Mouse (Mus musculus): ENCODE measurements at regions not wholly inside any gene's neighbourhood (a gene's known extent, or its start where the extent isn't known, plus 50 kb on each side); places are given as distances from the start of the nearest gene placed in this dataset.

DNA sequence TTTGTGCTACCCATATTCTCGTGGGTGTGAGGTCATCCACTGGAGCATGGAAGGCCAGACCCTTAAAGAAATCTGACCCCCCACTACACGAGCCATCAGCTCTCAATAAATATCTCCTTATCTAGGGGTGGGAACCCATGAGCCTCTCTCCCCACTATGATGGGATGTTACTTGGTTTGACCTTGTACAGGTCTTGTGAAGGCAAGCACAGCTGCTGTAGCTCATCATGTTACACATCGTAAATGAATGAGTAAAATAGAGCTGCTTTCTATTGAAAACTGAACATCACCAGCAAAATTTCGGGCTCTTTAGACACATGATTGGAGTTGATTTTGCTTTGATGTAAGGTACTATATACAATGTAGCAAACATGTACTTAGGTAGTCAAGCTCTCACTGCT, 414.8 kb upstream of the Frg1 start:
- no peak for DNase-seq

GRCm38 (mm10) chr8:41830407-41830806, 413.5 kb upstream of the Frg1 start:
- DNase-seq = no peak

DNA sequence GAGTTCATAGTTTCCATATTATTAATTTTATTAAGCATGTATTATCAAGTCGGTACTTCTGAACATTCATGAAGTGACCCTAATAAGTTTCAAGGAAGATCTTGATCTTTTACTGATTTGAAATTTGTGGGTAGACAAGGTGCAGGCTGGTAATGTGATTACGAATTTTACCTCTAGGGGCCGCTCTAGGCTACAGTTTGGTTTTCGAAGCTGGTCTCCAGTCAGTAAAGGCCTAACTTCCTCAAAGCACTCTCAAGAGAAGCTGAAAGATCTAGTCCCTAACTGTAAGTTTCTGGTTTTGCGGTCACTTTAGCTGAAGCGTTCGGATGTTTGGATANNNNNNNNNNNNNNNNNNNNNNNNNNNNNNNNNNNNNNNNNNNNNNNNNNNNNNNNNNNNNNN, 408.1 kb upstream of the Frg1 start:
- DNase-seq = peak; percentile 12 to 55

DNA sequence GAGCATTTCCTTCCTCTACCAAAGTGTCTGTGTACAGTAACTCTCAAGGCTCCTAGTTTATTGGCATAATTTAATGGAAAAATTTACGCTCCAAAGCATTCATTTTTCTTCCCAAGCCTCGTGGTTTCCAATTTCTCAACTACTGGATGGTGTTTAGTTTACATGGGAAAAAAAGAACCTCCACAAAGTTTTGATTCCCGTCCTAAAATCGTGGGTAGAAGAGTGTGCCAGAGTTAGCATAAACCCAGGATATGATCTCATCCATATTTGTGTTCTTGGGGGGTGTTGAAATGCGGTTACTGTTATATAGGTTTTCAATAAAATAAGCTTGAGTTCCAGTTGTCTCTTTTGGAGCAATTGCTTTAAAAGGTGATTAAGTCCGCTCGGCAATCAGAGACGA, 406.2 kb upstream of the Frg1 start:
- DNase-seq = no peak

- no peak for DNase-seq
Observed at GRCm38 (mm10) chr8:41821676-41822075, 404.8 kb upstream of the Frg1 start.

DNA sequence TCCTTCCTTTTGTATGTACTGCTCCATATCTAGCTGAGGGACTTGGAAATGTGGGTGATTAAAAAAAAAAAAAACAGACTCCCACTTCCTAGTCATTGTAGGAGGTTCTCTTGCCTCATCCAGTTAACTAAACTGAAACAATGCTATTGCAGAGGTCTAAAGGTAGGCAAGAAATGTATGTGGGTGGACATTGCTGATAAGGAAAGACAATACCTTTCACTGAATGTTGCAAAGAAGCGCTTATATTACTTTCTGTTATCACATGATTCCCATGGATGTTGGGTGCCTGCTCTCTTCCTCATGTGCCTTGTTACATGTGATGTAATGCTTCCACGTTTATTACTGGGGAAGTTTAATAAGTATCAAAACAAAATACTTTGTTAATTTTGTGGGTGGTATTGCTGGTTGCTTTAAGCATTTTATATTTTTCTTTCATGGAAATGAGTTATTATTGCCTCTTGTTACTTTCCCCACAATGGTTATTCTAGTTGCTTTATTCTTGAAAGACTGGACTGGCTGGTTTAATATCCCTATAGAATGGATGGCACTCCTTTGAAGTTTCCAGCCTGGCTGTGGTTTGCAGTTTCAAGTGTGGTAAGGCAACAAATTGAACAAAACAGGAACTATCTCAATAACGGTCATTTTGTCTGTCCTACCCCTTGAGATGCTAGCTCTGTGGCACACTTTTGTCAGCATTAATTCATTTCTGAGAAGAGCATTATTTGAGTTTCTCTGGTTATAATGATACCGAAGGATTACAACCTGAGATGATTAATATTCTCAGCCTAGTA, 403.9 kb upstream of the Frg1 start:
- DNase-seq = no peak

DNA sequence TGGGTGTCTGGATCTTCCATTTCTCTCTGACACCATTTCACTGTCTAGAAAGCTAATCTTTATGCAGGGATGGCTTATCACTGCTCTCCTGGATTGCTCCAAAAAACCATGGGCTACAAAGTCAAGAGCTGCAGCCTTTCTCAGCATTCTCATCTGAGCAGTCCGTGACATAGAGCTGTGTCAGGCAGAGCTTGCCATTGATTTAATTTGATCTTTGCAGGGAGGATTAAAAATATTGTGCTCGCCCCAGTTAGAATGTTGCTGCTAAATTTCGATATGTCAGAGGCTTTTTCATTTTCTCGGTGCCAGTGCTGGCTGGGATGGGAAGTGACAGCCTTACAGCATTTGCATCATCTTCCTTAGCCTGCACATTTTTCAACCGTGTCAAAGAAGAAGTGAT, 401.7 kb upstream of the Frg1 start:
- DNase-seq = no peak

DNA sequence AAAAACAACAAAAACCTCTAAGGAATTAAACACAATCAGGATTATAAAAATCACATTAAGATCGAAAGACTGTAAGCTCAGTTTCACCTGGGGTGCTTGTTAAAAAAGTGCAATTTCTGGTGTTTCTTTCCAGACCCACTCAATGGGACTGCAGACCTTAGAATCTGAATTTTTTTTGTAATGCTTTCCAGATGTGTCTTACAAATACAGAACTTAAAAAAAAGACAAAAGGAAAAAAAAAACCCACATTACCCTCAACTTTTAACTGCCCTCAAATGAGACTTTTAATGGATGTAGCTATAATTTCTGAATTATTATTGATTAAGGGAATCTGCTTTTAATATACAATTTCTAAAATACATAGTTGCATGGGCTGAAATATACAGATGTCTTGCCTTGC, 401.2 kb upstream of the Frg1 start:
- no peak for DNase-seq

DNA sequence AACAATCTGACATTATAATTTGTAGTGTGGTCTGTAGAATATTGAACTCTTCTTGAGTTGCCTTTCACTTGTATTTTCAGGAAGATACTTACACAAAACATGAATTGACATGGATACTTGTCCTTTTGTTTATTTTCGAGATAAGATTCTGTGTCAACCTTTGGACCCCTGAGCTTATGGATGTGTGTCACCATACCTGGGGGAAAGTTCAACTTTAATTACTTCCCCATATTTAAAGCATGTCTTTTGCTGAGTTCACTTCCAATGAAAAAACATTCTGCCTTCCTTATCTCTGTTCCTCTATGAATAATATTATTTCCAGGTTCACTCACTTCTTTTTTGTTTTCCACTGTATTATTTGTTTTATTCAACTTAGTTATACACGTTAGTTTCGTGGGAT, 398.4 kb upstream of the Frg1 start:
- no peak for DNase-seq

- DNase-seq = no peak
Observed at GRCm38 (mm10) chr8:41795625-41796024, 378.8 kb upstream of the Frg1 start.

DNA sequence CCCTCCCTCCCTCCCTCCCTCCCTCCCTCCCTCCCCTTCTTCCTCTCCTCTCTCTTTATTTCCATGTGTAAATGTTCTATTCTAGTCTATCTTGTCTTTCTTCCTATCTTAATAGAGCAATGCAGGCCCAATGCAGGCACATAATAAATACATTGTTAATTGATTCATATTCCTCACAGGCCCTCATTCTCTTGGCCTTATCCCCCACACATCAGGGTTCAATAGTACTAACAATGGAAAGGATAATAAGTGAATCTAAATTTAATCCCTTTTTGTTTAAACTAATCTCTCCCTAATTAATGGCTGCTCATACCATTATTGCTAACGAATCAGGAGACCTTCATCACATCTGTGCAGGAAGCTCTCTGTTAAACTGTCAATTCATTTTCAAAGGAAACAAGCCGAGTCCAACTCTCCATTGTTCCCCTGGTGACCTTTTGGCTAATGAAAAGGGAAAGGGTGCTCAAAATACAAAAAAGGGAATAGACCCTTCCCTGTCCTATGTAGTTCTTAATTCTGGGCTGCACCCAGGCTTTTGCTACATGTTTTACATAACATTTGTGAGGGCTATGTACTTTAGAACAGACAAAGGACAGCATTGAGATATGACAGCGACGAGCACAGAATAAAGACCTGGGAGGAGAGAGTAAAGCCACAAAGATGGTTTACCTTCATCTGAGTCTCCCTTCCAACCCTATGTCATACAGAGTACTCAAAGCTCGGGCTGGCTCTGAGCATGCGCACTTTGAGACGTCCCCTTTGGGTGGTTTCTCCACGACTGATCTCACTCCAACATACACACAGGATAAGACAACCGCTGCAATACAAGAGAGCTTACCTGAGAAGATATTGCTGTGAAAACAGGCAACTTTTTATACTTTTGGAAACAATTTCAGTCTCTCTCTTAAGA, 370.3 kb upstream of the Frg1 start:
- DNase-seq = no peak

DNA sequence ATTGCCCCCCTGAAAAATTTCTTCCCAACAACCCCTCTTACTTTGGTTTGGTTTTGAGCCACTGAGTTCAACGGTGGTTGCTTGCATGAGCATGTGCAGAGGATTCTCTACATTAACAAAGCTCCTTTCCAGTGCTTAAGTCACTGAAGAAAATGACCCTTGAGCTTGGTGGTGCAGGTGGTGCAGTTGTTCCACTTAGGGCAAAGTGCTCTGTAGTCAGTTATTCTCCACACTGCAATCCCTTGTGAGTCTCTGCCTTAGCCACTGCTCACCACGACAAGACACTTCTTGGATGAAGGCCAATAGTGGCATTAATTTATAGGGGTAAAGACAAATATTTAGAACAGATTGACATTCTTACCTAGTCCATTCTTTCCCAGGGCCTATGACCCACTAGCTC, 369.1 kb upstream of the Frg1 start:
- no peak for DNase-seq

DNA sequence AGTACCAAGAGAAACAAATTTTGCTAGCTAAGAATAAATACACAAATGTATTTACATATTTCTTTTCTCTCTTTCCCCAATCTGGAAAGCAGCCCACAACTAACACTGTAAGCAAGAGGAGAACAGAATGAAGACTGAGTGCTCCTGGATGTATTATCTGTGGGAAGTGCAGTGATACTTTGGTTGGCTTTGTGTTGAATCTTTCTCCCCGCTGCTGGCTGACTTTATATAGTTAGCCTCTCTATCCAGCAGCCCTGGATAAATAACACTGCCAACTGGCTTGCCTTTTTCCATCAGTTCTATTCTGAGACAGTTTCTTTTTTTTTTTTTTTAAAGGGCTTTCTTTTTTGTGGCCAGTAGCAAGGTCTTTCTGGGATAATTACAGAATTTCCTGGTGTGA, 366.0 kb upstream of the Frg1 start:
- DNase-seq = no peak

GRCm38 (mm10) chr8:41779459-41779858, 362.6 kb upstream of the Frg1 start:
- DNase-seq = no peak

DNA sequence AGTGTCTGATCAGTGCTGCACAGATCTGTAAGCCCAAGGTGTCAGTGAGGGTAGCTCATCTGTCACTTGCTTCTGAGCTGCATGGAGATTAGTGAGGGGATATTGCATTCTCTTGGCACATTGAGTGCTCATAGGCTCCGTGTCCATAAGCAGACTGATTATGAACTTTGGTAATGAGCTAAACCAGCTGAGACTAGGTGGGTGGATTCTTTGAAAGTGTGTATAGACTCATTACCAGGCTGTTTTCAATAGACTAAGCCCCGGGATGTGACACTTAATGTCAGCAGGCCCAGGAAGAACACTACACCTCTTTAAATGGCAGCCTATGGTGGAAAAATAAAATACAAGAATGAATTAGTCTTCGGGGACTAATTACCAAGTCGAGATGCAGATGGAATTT, 354.9 kb upstream of the Frg1 start:
- DNase-seq = no peak

DNA sequence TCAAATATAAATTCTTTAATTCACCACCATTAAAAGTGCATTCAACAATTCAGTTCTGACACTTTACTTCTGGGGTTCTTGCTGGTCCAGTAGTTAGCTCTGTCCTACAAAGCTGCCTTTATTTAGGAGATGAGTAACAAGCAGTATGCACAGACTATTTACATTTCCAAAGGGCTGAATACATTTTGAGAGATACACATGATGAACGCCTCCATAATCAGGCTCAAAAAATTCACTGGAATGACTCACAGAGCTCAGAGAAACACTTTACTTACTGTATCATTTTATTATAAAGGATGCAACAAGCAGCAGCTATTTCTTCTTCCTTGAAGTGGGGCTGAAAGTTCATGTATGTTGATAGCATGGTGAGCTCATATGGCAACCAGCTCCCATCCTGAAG, 336.6 kb upstream of the Frg1 start:
- DNase-seq = no peak

DNA sequence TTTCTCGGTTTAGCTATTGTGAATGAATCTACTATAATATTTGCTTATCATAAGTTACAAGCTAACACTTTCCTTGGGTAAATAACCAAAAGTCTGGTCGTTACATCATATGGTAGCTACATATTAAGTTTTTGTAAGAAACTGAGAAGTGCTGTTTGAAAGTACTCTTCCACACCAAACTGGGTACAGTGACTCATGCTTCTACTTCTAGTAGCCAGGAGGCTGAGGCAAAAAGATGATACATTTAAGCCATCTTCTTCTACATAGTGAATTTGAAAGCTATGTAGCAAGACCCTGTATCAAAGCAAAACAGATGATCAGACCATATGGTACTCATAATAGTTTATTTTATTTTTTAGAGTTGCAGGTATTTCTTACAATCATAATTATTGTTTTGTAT, 335.8 kb upstream of the Frg1 start:
- no peak for DNase-seq

DNA sequence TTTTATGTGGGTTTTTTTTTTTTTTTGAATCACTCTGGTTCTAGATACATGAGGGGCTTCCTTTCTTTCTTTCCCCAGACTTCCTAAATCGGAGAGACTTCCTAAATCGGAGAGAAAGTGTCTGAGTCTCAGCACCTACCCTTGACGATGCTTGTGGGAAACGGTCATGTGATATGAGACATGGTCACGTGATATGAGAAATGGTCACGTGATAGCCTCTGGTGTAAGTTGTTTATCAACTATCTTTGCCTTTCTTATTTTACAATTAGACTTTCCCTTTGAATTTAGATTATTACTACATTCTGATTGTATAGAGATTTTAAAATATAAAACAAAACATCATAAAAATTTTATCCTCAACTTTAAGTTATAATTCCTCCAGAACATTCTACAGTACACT, 330.1 kb upstream of the Frg1 start:
- no peak for DNase-seq

GRCm38 (mm10) chr8:41742796-41743670, 326.2 kb upstream of the Frg1 start:
- no peak for DNase-seq

GRCm38 (mm10) chr8:41717002-41717401, 300.1 kb upstream of the Frg1 start:
- no peak for DNase-seq

GRCm38 (mm10) chr8:41713634-41714330, 296.9 kb upstream of the Frg1 start:
- no peak for DNase-seq
